Mouse (Mus musculus): ENCODE measurements around the gene Ankrd50. TPM values are rescaled to one million over a fixed set of nuclear protein-coding genes. Genes with fewer than 3 reads are reported as not detected.
A peak's percentile ranks its signal among the peaks of the same experiment; 100 is the strongest.

The Ankrd50 gene
- polyA plus RNA-seq, 1 experiment from 2014 or later: 23.2 TPM

GRCm38 (mm10) chr3:38490720-38491119 lies 6.1 kb upstream of the Ankrd50 start:
- Histone ChIP-seq H3K9me3 (no peaks in the 10 kb centered on the region), H3K27ac (replicated peaks) (no peak overlapping the region), H3K36me3 (no peaks in the 10 kb centered on the region), H3K9ac (replicated peaks) (no peak overlapping the region), H3K4me2 (replicated peaks) (no peak overlapping the region), H3K4me1 (no peaks in the 10 kb centered on the region), H3K4me3 (no peak overlapping the region), H3K27me3 (no peaks in the 10 kb centered on the region)
- 92% methylated on average over 2 of the region's 2 CpGs for WGBS
- no peak for ATAC-seq (replicated peaks)

GRCm38 (mm10) chr3:38485107-38485545 lies 482 bp upstream of the Ankrd50 start:
- Histone ChIP-seq H3K4me3 (peak overlapping the region; percentile 93), H3K27ac (replicated peaks) (peak overlapping the region; percentile 95), H3K9me3 (no peaks in the 10 kb centered on the region), H3K4me1 (peaks cover 35% of the 10 kb centered on the region), H3K4me2 (replicated peaks) (peak overlapping the region; percentile 83), H3K36me3 (no peaks in the 10 kb centered on the region), H3K27me3 (no peaks in the 10 kb centered on the region), H3K9ac (replicated peaks) (peak overlapping the region; percentile 41)
- peak; percentile 96 for ATAC-seq (replicated peaks)
- WGBS: 3% methylated on average over 26 of the region's 26 CpGs

GRCm38 (mm10) chr3:38483551-38483950 lies 1.1 kb downstream of the Ankrd50 start:
- Histone ChIP-seq H3K4me2 (replicated peaks) (peak overlapping the region; percentile 83), H3K9ac (replicated peaks) (peak overlapping the region; percentile 98), H3K4me3 (peak overlapping the region; percentile 93), H3K27me3 (no peaks in the 10 kb centered on the region), H3K4me1 (peaks cover 50% of the 10 kb centered on the region), H3K9me3 (no peaks in the 10 kb centered on the region), H3K27ac (replicated peaks) (peak overlapping the region; percentile 95; the same call in 1 of the 2 replicates), H3K36me3 (0 out of 2 replicates have a peak, but pooled peaks cover under 1% of the 10 kb centered on the region)
- ATAC-seq (replicated peaks): no peak
- WGBS: 19% methylated on average over 10 of the region's 10 CpGs

- 13% methylated on average over 11 of the region's 11 CpGs for WGBS
- H3K4me2 ChIP-seq (replicated peaks): peak overlapping the region; percentile 83
- H3K27ac ChIP-seq (replicated peaks): no peak overlapping the region; the same call in 1 of the 2 replicates
- H3K4me1 ChIP-seq: peaks cover 58% of the 10 kb centered on the region
- H3K4me3 ChIP-seq: peak overlapping the region; percentile 93
- no peaks in the 10 kb centered on the region for H3K9me3 ChIP-seq
- no peaks in the 10 kb centered on the region for H3K27me3 ChIP-seq
- H3K9ac ChIP-seq (replicated peaks): peak overlapping the region; percentile 98
- ATAC-seq (replicated peaks): no peak
- H3K36me3 ChIP-seq: 0 out of 2 replicates have a peak, but pooled peaks cover 2% of the 10 kb centered on the region
Observed at GRCm38 (mm10) chr3:38482749-38483148, 1.9 kb downstream of the Ankrd50 start.

- 68% methylated on average over 1 of the region's 1 CpGs for WGBS
- no peak overlapping the region for H3K27ac ChIP-seq (replicated peaks)
Observed at GRCm38 (mm10) chr3:38481106-38481505, 3.5 kb downstream of the Ankrd50 start.

GRCm38 (mm10) chr3:38477936-38478335 lies 6.7 kb downstream of the Ankrd50 start:
- H3K27ac ChIP-seq (replicated peaks): 0 out of 2 replicates have a peak overlapping the region, but pooled peaks have one; percentile 4
- H3K4me2 ChIP-seq (replicated peaks): no peak overlapping the region
- no peak overlapping the region for H3K9ac ChIP-seq (replicated peaks)
- 0 out of 2 replicates have a peak, but pooled peaks have one; percentile 20 for ATAC-seq (replicated peaks)
- no peaks in the 10 kb centered on the region for H3K9me3 ChIP-seq
- H3K36me3 ChIP-seq: 0 out of 2 replicates have a peak, but pooled peaks cover 2% of the 10 kb centered on the region
- no peaks in the 10 kb centered on the region for H3K27me3 ChIP-seq
- WGBS: 52% methylated on average over 1 of the region's 1 CpGs
- no peak overlapping the region for H3K4me3 ChIP-seq
- H3K4me1 ChIP-seq: peaks cover 83% of the 10 kb centered on the region

More at GRCm38 (mm10) chr3:38481106-38481505, 3.5 kb downstream of the Ankrd50 start:
- Histone ChIP-seq H3K4me2 (replicated peaks) (peak overlapping the region; percentile 37), H3K9me3 (no peaks in the 10 kb centered on the region), H3K36me3 (0 out of 2 replicates have a peak, but pooled peaks cover 2% of the 10 kb centered on the region), H3K9ac (replicated peaks) (0 out of 2 replicates have a peak overlapping the region, but pooled peaks have one; percentile 15), H3K4me3 (peak overlapping the region; percentile 25), H3K27me3 (no peaks in the 10 kb centered on the region), H3K4me1 (peaks cover 70% of the 10 kb centered on the region)
- ATAC-seq (replicated peaks): no peak

- Histone ChIP-seq H3K4me2 (replicated peaks) (no peak overlapping the region), H3K9ac (replicated peaks) (no peak overlapping the region), H3K36me3 (peaks cover 6% of the 10 kb centered on the region; the same call in 1 of the 2 replicates), H3K27me3 (no peaks in the 10 kb centered on the region), H3K4me3 (no peak overlapping the region), H3K9me3 (no peaks in the 10 kb centered on the region), H3K27ac (replicated peaks) (no peak overlapping the region), H3K4me1 (peaks cover 61% of the 10 kb centered on the region)
- no peak for ATAC-seq (replicated peaks)
- WGBS: 79% methylated on average over 6 of the region's 6 CpGs
Observed at GRCm38 (mm10) chr3:38475587-38475986, 9.1 kb downstream of the Ankrd50 start.

- ATAC-seq (replicated peaks): no peak
- Histone ChIP-seq H3K27me3 (no peaks in the 10 kb centered on the region), H3K27ac (replicated peaks) (no peak overlapping the region), H3K4me2 (replicated peaks) (no peak overlapping the region), H3K9me3 (no peaks in the 10 kb centered on the region), H3K4me3 (no peak overlapping the region), H3K4me1 (peaks cover 37% of the 10 kb centered on the region), H3K9ac (replicated peaks) (no peak overlapping the region), H3K36me3 (peaks cover 4% of the 10 kb centered on the region; the same call in 1 of the 2 replicates)
- 72% methylated on average over 4 of the region's 4 CpGs for WGBS
Observed at GRCm38 (mm10) chr3:38473138-38473537, 11.5 kb downstream of the Ankrd50 start.

- no peaks in the 10 kb centered on the region for H3K9me3 ChIP-seq
- no peak overlapping the region for H3K27ac ChIP-seq (replicated peaks)
- peaks cover 25% of the 10 kb centered on the region for H3K4me1 ChIP-seq
- no peaks in the 10 kb centered on the region for H3K27me3 ChIP-seq
- no peak overlapping the region for H3K9ac ChIP-seq (replicated peaks)
- H3K36me3 ChIP-seq: peaks cover 4% of the 10 kb centered on the region; the same call in 1 of the 2 replicates
- no peak overlapping the region for H3K4me3 ChIP-seq
- ATAC-seq (replicated peaks): no peak
- no peak overlapping the region for H3K4me2 ChIP-seq (replicated peaks)
Observed at GRCm38 (mm10) chr3:38471516-38471915, 13.1 kb downstream of the Ankrd50 start.

GRCm38 (mm10) chr3:38468131-38468530 lies 16.5 kb downstream of the Ankrd50 start:
- Histone ChIP-seq H3K9ac (replicated peaks) (no peak overlapping the region), H3K27ac (replicated peaks) (no peak overlapping the region), H3K4me2 (replicated peaks) (no peak overlapping the region), H3K27me3 (no peaks in the 10 kb centered on the region), H3K36me3 (peaks cover 4% of the 10 kb centered on the region; the same call in 1 of the 2 replicates), H3K4me1 (no peaks in the 10 kb centered on the region), H3K9me3 (no peaks in the 10 kb centered on the region), H3K4me3 (no peak overlapping the region)
- 92% methylated on average over 8 of the region's 8 CpGs for whole genome bisulfite sequencing
- ATAC-seq (replicated peaks): no peak

GRCm38 (mm10) chr3:38466880-38467405 lies 17.7 kb downstream of the Ankrd50 start:
- no peaks in the 10 kb centered on the region for H3K9me3 ChIP-seq
- peaks cover 10% of the 10 kb centered on the region for H3K36me3 ChIP-seq
- H3K4me2 ChIP-seq (replicated peaks): no peak overlapping the region
- H3K9ac ChIP-seq (replicated peaks): no peak overlapping the region
- WGBS: 87% methylated on average over 8 of the region's 8 CpGs
- ATAC-seq (replicated peaks): no peak; the same call in 1 of the 2 replicates
- H3K27ac ChIP-seq (replicated peaks): no peak overlapping the region
- H3K4me1 ChIP-seq: no peaks in the 10 kb centered on the region
- H3K27me3 ChIP-seq: no peaks in the 10 kb centered on the region
- no peak overlapping the region for H3K4me3 ChIP-seq

- 93% methylated on average over 5 of the region's 5 CpGs for whole genome bisulfite sequencing
Observed at GRCm38 (mm10) chr3:38466139-38466538, 18.5 kb downstream of the Ankrd50 start.

More at GRCm38 (mm10) chr3:38466139-38466538, 18.5 kb downstream of the Ankrd50 start:
- H3K9me3 ChIP-seq: no peaks in the 10 kb centered on the region
- H3K27me3 ChIP-seq: no peaks in the 10 kb centered on the region
- H3K4me3 ChIP-seq: no peak overlapping the region
- H3K4me2 ChIP-seq (replicated peaks): no peak overlapping the region
- no peak overlapping the region for H3K9ac ChIP-seq (replicated peaks)
- peaks cover 14% of the 10 kb centered on the region for H3K36me3 ChIP-seq
- H3K27ac ChIP-seq (replicated peaks): no peak overlapping the region
- no peaks in the 10 kb centered on the region for H3K4me1 ChIP-seq
- no peak for ATAC-seq (replicated peaks)
